Mouse (Mus musculus) skeletal muscle tissue, adult 2 months (tissue): ENCODE measurements around the gene Olfr794.

Experiments used
- DNase-seq: peaks from one replicate; pipeline ENCODE4 v3.0.0-alpha.2; 2012; ENCODE audit warnings: low read depth, low spot score

Olfr794 gene

GRCm38 (mm10) chr10:129567355-129567754 lies at the start of gene Olfr794:
TSS of gene Olfr794 (plus strand) at chr10:129567655.
- no peak for DNase-seq

GRCm38 (mm10) chr10:129521492-129521891 lies 46.0 kb upstream of the Olfr794 start, which contains the start of gene Olfr791:
TSS of gene Olfr791 (plus strand) at chr10:129521792.
- no peak for DNase-seq

GRCm38 (mm10) chr10:129538862-129539261 lies 28.6 kb upstream of the Olfr794 start, which contains the start of gene Olfr792:
TSS of gene Olfr792 (plus strand) at chr10:129539162.
- DNase-seq, result no peak

- no peak for DNase-seq
Measured at GRCm38 (mm10) chr10:129549354-129549753, 18.1 kb upstream of the Olfr794 start.

GRCm38 (mm10) chr10:129577066-129577465 lies 9.6 kb downstream of the Olfr794 start:
- DNase-seq, result no peak

GRCm38 (mm10) chr10:129612470-129612869 lies 45.0 kb downstream of the Olfr794 start, which contains the start of gene Olfr796:
TSS of gene Olfr796 (minus strand) at chr10:129612570.
- DNase-seq, result no peak

GRCm38 (mm10) chr10:129621724-129622123 lies 54.3 kb downstream of the Olfr794 start:
- DNase-seq, result no peak
